In genomic region chr10:56980821-56981220, GRCm38 (mm10) we compare ENCODE assay signal across 17 mouse cellular contexts.
DNase-seq lines count a peak whose midpoint lies in the region; ATAC-seq lines count a peak whose summit lies in the region.
"Had no signal": no experiment of that assay in that cellular context is flagged by ENCODE, and none has a peak within 500 bp of the region (broad histone marks: within the 10 kb centered on the region; RNA-seq: fewer than 3 reads in every experiment).

No protein-coding gene starts in this region.

- no peaks in the 10 kb centered on the region for H3K9me3 ChIP-seq in embryonic facial prominence, embryonic 15.5 days (replicated peaks)
- H3K9me3 ChIP-seq in heart, embryonic 10.5 days = no peaks in the 10 kb centered on the region
- H3K9me3 ChIP-seq: embryonic facial prominence, embryonic 12.5 days; forebrain, embryonic 13.5 days; neural tube, embryonic 15.5 days had no signal

- ATAC-seq in embryonic facial prominence, embryonic 15.5 days (ENCODE audit: insufficient number of reproducible peaks, low FRiP score, low TSS enrichment, low read depth) = no peak
- ATAC-seq in megakaryocyte, adult 5-6 weeks (ENCODE audit: poor library complexity, severe bottlenecking) = no peak
- ATAC-seq: forebrain, embryonic 13.5 days; inflammation-experienced regulatory T-cells, adult 6 months had no signal

- DNase-seq in heart, embryonic 10.5 days (ENCODE audit: low spot score) = peak; percentile 90
- DNase-seq in heart, postnatal 4 days = peak; percentile 73
- DNase-seq in lung, postnatal 14 days = peak; percentile 11
- DNase-seq in kidney, adult 18-20 months = no peak
- no peak for DNase-seq in layer of hippocampus, adult 8-10 months (ENCODE audit: low spot score in 2 of 2)
- DNase-seq in kidney, postnatal 25 days = no peak
- DNase-seq: adrenal gland, adult 2 months; cerebellum, adult 18-20 months; left cerebral cortex, postnatal 4 days; right cerebral cortex, postnatal 25 days had no signal

- 0 out of 2 replicates have a peak overlapping the region, but pooled peaks have one; percentile 17 for H3K27ac ChIP-seq in embryonic facial prominence, embryonic 15.5 days (replicated peaks)
- H3K27ac ChIP-seq in heart, embryonic 10.5 days = no peak overlapping the region
- H3K27ac ChIP-seq: embryonic facial prominence, embryonic 12.5 days; forebrain, embryonic 13.5 days; macrophage; neural tube, embryonic 15.5 days had no signal

- H3K4me2 ChIP-seq in embryonic facial prominence, embryonic 15.5 days (replicated peaks) = no peak overlapping the region
- H3K4me2 ChIP-seq: embryonic facial prominence, embryonic 12.5 days; forebrain, embryonic 13.5 days; neural tube, embryonic 15.5 days had no signal

- peaks cover 16% of the 10 kb centered on the region; the same call in 1 of the 2 replicates for H3K4me1 ChIP-seq in embryonic facial prominence, embryonic 15.5 days
- peaks cover 19% of the 10 kb centered on the region for H3K4me1 ChIP-seq in heart, embryonic 10.5 days
- H3K4me1 ChIP-seq: neural tube, embryonic 15.5 days had no signal

- no peaks in the 10 kb centered on the region for H3K36me3 ChIP-seq in embryonic facial prominence, embryonic 15.5 days
- no peaks in the 10 kb centered on the region for H3K36me3 ChIP-seq in heart, embryonic 10.5 days
- H3K36me3 ChIP-seq: embryonic facial prominence, embryonic 12.5 days; neural tube, embryonic 15.5 days had no signal

- H3K4me3 ChIP-seq in embryonic facial prominence, embryonic 15.5 days (replicated peaks) = no peak overlapping the region
- no peak overlapping the region for H3K4me3 ChIP-seq in heart, embryonic 10.5 days
- H3K4me3 ChIP-seq: embryonic facial prominence, embryonic 12.5 days; forebrain, embryonic 13.5 days; neural tube, embryonic 15.5 days had no signal

- no peaks in the 10 kb centered on the region for H3K27me3 ChIP-seq in embryonic facial prominence, embryonic 15.5 days
- H3K27me3 ChIP-seq in heart, embryonic 10.5 days (ENCODE audit: insufficient read depth, poor library complexity, severe bottlenecking) = no peaks in the 10 kb centered on the region
- H3K27me3 ChIP-seq: embryonic facial prominence, embryonic 12.5 days; forebrain, embryonic 13.5 days; neural tube, embryonic 15.5 days had no signal

- H3K9ac ChIP-seq in embryonic facial prominence, embryonic 15.5 days = no peak overlapping the region
- H3K9ac ChIP-seq: embryonic facial prominence, embryonic 12.5 days; forebrain, embryonic 13.5 days; neural tube, embryonic 15.5 days had no signal

- WGBS in embryonic facial prominence, embryonic 15.5 days = 54% methylated on average over 3 of the region's 3 CpGs
- WGBS in heart, embryonic 10.5 days = 14% methylated on average over 3 of the region's 3 CpGs

Comparison
In these comparisons a context has a peak if more than half of its experiments do, and no peak if none do; other contexts are left out.
1. DNase-seq: peak in heart, embryonic 10.5 days (single experiment), heart, postnatal 4 days (single experiment) and lung, postnatal 14 days (single experiment); none in kidney, adult 18-20 months (single experiment), layer of hippocampus, adult 8-10 months (0 of 2) and kidney, postnatal 25 days (0 of 2).